Mouse (Mus musculus) spleen, postnatal 14 days (tissue): ENCODE measurements around the gene Nr2c2ap.

Source experiments
- DNase-seq, 2 experiments: peaks; one replicate each; pipeline ENCODE4 v3.0.0; 2021 to 2022; ENCODE audit warnings: low spot score in 2 of 2

Gene Nr2c2ap

DNA sequence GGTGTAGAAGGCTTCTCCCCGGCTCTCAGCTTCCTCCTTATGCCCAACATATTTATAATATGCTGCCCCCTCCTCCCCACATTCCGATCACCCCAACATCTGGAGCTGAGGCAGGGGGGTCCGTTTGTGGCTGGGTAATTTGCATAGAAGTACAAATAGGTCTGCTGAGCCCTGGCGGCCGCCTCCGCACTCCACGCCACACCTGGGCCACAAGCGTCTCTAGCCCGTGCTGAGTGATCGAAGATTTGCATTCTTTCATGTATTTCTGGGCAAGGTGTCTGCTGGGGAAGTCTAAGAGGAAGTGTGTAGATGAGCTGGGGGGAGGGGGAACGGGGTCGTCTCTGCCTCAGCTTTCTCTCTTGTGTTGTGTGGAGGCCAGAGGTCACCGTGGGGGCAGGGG is 28.9 kb downstream of the Nr2c2ap start:
- peak in 1 of 2 experiments; percentile 39 for DNase-seq

DNA sequence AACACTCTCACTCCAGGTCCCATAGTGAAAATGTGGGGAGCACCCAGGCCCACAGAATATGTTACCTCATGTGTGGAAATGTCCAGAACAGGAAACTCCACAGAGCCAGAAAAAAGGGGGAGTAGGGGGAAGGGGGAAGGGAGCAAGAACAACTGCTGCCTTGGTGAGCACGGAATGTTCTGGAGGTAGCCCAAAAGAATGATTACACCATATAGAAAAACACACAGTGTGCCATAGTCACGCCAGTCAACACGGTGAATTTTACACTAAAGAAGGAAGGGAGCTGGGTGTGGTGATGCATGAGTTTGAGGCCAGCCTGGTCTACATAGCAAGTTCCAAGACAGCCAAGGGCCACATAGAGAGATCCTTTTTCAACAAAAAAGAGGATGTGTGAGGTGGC is 32.2 kb downstream of the Nr2c2ap start:
- no peak for DNase-seq

DNA sequence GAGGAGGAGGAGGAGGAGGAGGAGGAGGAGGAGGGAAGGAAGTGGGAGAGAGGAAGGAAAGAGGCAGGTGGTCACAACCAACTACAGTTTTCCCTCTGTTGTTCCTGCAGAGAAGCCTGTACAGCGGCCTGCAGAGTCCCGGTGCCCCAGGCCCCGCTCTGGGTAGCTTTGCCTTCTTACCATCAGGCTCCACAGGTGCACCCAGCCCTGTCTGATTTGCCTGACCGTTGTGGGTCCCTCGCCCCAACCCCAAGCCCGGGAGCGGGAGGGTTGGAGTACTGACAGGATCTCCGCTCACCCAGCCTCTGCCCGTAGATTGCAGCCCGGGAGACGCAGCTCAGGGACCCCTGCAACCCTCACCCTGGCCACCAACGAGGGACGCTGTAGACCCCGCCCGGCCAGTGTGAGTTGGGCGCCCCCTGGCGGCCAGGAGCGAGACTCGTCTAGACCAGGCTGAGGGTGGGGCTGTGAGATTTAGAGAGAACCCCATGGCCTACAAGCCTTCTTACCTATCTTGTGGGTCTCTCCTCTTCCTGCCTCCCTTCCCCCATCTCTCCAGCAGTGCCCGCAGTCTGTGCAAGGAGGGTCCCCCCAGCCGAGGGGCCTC is 35.5 kb downstream of the Nr2c2ap start:
- peak; percentile 47 to 75 for DNase-seq

DNA sequence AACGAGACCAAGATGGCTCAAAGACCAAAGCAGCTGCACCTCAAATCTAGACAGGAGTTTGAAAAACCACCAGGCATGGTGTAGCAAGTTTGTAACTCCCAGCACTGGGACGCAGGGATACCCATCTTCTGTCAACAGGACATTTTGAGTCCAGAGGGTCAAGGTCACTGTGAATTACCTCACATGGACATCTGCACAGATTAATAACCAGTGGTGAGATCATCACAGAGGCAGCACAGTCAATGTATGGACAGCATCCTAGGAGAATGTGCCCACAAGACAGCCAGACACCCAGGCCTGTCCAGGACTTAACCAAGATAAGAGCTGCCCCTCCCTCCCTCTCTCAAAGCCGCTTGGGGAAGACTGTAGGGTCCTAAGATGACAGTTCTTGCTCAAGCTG is 39.0 kb downstream of the Nr2c2ap start:
- no peak for DNase-seq

DNA sequence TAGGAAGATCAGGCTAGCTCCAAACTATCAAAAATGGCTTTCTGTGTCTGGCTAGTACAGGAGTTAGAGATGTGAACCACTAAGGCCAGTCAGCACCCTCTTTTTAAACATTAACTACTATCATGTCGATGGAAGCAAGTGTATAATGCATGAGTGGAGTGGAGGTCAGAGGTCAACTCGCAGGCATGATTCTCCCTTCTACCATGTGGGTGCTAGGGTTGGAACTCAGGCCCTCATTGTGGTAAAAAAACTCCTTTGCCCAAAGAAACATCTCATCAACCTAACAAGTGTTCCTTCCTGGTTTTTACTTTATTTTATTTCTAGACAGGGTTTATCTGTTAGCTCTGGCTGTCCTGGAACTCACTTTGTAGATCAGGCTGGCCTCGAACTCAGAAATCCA is 39.6 kb downstream of the Nr2c2ap start:
- DNase-seq, result no peak

DNA sequence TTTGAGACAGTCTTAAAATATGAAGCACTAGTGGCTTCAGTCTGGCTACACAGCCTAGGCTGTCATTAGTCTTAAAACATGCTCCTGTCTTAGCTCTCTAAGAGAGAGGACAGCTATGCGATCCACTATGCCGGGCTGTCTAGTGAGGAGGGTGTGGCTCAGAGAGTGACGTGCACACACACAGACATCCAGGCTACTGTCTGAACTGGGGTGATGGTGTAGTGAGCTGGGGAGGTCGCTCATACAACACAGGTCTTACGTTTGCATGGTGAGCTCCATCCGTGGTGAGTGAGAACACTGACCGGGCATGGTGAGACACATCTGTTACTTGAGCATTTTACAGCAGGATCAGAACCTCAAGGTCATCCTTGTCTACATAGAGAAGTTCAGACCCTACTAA is 40.1 kb downstream of the Nr2c2ap start:
- no peak for DNase-seq

DNA sequence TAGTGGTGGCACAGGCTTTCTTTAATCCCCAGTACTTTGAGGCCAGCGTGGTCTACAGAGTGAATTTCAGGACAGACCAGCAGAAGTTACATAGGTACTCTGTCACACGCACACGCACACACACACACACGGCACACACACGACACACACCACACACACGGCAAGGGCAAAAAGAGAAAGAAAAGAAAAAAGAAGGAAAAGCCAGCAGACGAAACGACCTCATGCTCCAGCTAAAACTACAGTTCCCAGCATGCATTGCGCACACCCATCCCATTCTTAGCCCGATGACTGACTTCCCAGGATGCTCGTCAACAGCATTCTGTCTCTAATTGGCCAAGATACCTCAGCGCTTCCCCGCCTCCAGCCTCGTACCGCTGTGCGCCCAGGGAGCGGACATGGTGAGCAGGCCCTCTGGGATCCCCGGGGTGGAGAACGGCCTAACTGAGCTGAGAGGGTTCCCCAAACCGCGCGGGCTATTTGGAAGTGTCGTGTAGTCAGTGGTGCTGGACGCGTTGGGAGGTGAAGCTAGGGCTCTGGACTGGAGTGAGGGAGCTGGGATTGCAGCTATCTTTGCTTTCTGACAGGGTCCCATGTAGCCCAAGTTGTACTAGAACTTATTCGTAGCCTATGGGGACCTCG is 41.0 kb downstream of the Nr2c2ap start, which contains the start of gene Tmem161a:
TSS of gene Tmem161a (plus strand) at position 314 of the 639 bp plus-strand sequence.
- DNase-seq, result peak; percentile 75 to 76

DNA sequence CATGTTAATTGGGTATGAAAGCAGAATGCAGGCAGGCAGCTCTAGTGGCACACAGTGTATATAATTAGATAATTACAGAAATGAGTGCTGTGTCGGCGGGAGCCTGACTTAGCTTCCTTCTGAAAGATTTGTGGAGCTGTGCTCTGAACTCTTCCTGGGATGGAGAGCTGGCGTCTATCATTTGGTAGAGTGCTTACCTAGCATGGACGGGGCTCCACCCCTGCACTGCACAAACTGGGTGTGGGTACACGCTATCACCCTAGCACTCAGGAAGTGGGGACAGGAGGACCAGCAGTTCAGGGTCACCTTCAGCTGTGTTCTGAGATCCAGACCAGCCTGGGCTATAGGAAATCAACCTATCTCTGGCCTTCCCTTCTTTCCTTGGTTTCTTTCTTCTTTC is 42.2 kb downstream of the Nr2c2ap start:
- no peak for DNase-seq

DNA sequence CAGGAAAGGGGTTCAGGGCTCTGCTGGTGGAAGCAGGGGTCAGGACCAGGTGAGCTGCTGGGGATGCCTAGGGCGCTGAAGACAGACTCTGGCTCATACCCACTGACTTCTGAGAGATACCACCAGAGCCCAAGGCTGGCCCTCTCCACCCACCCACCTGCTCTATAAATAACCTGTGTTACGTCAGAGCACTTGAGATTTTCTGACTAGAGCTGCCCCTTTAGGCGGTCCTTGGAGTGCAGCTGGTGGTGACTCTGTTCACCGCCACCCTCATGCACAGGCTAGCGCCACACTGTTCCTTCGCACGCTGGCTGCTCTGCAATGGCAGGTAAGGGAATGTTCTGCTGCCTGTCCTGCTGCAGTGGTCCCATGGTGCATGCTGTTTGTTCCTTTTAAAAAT is 42.9 kb downstream of the Nr2c2ap start:
- no peak for DNase-seq

DNA sequence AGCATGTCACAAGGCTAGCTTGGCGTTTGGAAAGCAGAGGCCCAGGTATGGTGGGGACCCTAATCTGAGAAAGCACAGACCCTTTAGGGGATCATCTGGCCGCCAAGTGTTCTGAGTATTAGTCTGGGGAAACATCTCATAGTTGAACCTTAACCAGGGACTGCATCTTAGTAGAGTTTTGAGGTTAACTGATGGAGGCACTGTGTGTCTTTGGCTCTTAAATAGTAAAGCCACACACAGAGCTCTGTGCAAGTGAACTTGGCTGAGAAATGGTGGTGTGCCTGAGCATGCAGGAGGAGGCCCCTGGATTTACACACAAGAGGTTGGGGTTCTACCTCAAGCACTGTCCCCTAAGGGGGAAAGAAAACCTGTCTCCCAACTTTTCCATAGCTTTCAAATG is 47.1 kb downstream of the Nr2c2ap start:
- no peak for DNase-seq

DNA sequence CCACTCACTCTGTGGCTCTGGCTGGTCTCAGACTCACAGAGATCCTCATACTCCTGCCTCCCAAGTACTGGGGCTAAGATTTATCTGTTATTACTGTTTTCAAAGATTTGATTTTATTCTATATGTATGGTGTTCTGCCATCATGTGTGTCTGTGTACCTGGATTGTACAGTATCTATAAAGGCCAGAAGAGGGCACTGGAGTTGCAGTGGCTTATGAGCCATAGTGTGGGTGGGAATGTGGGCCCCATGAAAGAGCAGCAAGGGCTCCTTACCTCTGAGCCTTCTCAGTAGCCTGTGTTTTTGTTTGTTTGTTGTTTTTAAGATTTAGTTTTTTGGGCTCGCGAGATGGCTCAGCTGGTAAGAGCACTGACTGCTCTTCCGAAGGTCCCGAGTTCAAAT is 47.9 kb downstream of the Nr2c2ap start:
- DNase-seq, result no peak

DNA sequence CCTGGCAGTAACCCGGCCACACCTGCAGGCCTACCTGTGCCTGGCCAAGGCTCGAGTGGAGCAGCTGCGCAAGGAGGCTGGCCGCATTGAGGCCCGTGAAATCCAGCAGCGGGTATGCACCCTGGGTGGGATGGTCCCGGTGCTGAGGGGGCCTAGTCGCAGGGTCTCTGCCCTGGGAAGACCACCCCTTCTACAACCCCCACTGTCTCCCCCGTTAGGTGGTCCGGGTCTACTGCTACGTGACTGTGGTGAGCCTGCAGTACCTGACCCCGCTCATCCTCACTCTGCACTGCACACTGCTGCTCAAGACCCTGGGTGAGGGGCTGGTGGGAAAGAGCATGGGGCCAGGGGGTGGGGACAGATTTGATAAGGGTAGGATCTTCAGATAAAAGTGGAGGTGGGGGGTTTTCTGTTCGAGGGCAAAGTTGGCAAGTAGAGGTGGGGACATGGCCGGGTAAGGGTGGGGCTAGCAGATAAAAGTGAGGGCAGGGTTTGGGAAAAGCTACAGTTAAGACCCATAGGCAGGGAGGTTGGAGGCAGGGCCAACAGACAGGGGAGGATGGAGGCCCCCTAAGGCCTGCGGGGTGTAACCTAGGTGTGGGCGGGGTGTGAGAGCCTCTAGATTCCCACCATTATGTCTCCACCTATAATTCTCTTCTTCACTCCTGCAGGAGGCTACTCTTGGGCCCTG is 50.2 kb downstream of the Nr2c2ap start:
- no peak for DNase-seq

DNA sequence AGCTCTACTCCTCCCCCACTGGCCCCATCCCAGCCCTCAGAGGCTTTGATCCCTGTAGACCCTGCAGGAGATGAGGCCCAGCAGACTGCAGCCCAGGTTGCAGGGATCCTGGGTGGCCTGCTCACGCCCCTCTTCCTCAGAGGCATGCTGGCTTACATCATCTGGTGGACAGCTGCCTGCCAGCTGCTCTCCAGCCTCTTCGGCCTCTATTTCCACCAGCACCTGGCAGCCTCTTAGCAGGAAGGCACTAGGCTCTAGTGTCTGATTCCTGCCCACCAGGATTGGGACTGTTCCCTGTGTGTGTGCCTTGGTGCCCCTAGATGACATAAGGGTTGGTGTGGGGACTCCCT is 50.7 kb downstream of the Nr2c2ap start:
- DNase-seq, result no peak

DNA sequence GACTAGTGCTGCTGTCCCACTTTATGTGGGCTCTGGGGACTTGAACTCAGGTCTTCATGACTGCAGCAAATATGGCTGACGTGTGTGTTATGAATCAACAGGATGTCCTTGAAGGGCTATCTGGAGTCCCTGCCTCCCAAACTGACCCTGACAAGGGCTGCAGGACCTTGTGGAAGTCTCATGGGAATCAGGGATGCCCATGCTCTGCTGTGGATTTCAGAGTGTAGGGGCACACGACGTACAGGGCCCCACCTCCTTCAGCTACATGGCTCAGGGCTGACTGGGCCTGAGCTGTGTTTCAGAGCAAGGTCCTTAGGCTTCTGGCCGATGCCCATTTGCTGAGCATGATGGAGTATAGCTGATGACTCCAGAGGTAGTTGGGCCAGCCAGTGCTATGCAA is 52.1 kb downstream of the Nr2c2ap start:
- DNase-seq, result no peak
